Mouse (Mus musculus): ENCODE results near the gene Lpin3. TPM values are rescaled to one million over a fixed set of nuclear protein-coding genes. Genes with fewer than 3 reads are reported as not detected.

The Lpin3 gene
- polyA plus RNA-seq, 1 experiment from 2014 or later: 0.98 TPM

DNA sequence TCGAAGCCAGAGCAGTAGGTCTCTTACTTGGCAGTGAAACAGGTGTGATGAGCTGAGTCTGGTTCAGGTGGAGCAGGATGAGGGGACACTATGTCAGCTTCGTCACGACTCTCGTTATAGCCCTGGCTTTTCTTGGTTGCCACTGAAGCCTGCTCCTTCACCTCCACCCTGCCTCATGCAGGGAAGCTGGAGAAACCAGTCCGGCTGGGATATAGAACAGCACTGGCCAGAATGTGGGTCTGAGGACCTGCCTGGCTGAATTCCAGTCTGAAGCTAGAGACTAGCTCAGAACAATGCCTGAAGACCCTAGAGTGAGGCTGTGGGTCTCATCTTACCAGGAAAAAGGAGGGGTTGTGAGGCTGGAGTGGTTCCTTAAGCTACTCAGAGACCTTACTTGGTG lies 10.6 kb downstream of the Lpin3 start:
- Histone ChIP-seq H3K36me3 (no peaks in the 10 kb centered on the region), H3K4me2 (no peak overlapping the region), H3K4me1 (peaks cover 11% of the 10 kb centered on the region), H3K27ac (no peak overlapping the region), H3K9me3 (replicated peaks) (no peaks in the 10 kb centered on the region), H3K9ac (no peak overlapping the region), H3K4me3 (no peak overlapping the region), H3K27me3 (replicated peaks) (peaks cover 20% of the 10 kb centered on the region)
- WGBS (ENCODE audit: insufficient replicate concordance): 64% methylated on average over 5 of the region's 5 CpGs
- ATAC-seq: no peak

GRCm38 (mm10) chr2:160891697-160892096 lies 11.2 kb downstream of the Lpin3 start:
- no peak for ATAC-seq
- Histone ChIP-seq H3K4me2 (no peak overlapping the region), H3K4me1 (peaks cover 11% of the 10 kb centered on the region), H3K4me3 (no peak overlapping the region), H3K9me3 (replicated peaks) (no peaks in the 10 kb centered on the region), H3K36me3 (no peaks in the 10 kb centered on the region), H3K27me3 (replicated peaks) (peaks cover 20% of the 10 kb centered on the region), H3K9ac (no peak overlapping the region), H3K27ac (no peak overlapping the region)
- WGBS (ENCODE audit: insufficient replicate concordance): 70% methylated on average over 9 of the region's 9 CpGs

DNA sequence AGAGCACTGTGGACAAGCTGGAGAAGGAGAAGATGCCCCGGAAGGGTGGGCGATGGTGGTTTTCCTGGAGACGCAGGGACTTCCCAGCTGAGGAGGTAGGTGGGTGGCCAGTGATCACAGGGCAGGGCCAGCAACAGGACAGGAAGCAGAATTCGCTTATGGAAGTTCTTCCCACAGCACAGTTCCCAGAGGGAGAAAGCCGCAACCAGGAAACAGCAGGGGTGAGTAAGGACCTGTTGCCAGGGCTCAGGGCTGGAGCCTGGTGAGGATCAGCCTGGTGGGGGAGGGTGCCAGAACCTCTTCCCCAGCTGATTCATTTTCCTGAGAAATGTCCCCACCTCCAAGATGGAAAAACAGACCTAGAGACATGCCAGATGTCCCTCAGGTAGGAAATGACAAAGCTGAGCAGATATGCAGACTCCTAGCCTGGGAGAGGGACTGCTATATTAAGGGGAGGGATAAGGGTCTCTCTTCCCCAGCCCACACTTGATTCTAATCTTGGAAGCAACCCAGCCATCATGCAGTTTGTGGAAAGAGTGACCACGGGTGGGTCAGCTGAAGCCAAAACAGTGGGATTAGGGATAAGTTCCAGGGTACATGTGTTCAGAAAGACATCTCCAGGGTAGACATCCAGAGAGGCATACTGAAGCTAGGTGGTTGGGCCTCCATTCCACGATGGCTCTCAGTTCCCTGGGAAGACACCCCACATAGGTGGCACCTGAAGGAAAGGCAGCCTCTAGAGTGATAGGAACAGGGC lies 21.4 kb downstream of the Lpin3 start:
- Histone ChIP-seq H3K27ac (no peak overlapping the region), H3K9me3 (replicated peaks) (no peaks in the 10 kb centered on the region), H3K9ac (no peak overlapping the region), H3K4me2 (no peak overlapping the region), H3K27me3 (replicated peaks) (0 out of 2 replicates have a peak, but pooled peaks cover 3% of the 10 kb centered on the region), H3K4me1 (no peaks in the 10 kb centered on the region), H3K36me3 (no peaks in the 10 kb centered on the region), H3K4me3 (no peak overlapping the region)
- ATAC-seq: no peak
- 50% methylated on average over 7 of the region's 7 CpGs for WGBS (ENCODE audit: insufficient replicate concordance)

- Histone ChIP-seq H3K4me3 (no peak overlapping the region), H3K36me3 (no peaks in the 10 kb centered on the region), H3K9ac (no peak overlapping the region), H3K4me1 (no peaks in the 10 kb centered on the region), H3K27me3 (replicated peaks) (peaks cover 31% of the 10 kb centered on the region), H3K4me2 (no peak overlapping the region), H3K27ac (no peak overlapping the region), H3K9me3 (replicated peaks) (no peaks in the 10 kb centered on the region)
- no peak for ATAC-seq
- WGBS (ENCODE audit: insufficient replicate concordance): 82% methylated on average over 12 of the region's 12 CpGs
These were observed 24.8 kb downstream of the Lpin3 start for GRCm38 (mm10) chr2:160905301-160905700.

- Histone ChIP-seq H3K9ac (no peak overlapping the region), H3K27ac (no peak overlapping the region), H3K9me3 (replicated peaks) (no peaks in the 10 kb centered on the region), H3K4me2 (no peak overlapping the region), H3K36me3 (no peaks in the 10 kb centered on the region), H3K4me3 (no peak overlapping the region), H3K4me1 (no peaks in the 10 kb centered on the region), H3K27me3 (replicated peaks) (peaks cover 39% of the 10 kb centered on the region)
- WGBS (ENCODE audit: insufficient replicate concordance): 53% methylated on average over 5 of the region's 5 CpGs
- ATAC-seq: no peak
These were observed 25.6 kb downstream of the Lpin3 start for GRCm38 (mm10) chr2:160906101-160906500.

DNA sequence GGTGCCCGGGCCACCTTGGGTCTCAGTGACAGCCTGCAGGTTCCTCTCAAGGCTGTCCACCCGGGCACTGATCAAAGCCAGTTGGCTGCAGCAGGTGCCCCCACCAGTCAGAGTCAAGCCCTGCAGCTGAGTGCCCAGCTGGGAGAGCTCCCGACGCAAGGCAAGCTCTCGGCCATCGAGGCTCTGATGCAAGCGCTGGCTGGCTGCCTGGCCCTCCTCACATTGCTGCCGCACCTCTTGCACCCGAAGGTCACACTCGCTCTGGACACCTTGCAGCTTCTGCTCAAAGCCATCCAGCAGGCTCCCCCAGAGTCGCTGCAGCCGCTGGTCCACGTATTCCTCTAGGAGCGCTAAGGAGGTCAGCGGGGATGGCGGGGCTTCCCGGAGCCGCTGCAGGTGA lies 28.1 kb downstream of the Lpin3 start:
- Histone ChIP-seq H3K4me1 (0 out of 2 replicates have a peak, but pooled peaks cover 3% of the 10 kb centered on the region), H3K9ac (no peak overlapping the region), H3K36me3 (no peaks in the 10 kb centered on the region), H3K4me3 (no peak overlapping the region), H3K4me2 (no peak overlapping the region), H3K27me3 (replicated peaks) (peaks cover 61% of the 10 kb centered on the region), H3K27ac (no peak overlapping the region), H3K9me3 (replicated peaks) (no peaks in the 10 kb centered on the region)
- ATAC-seq: no peak
- WGBS (ENCODE audit: insufficient replicate concordance): 55% methylated on average over 18 of the region's 18 CpGs

- no peaks in the 10 kb centered on the region for H3K36me3 ChIP-seq
- no peak overlapping the region for H3K9ac ChIP-seq
- 0 out of 2 replicates have a peak, but pooled peaks cover 6% of the 10 kb centered on the region for H3K4me1 ChIP-seq
- ATAC-seq: no peak
- no peak overlapping the region for H3K4me3 ChIP-seq
- H3K9me3 ChIP-seq (replicated peaks): no peaks in the 10 kb centered on the region
- no peak overlapping the region for H3K4me2 ChIP-seq
- H3K27ac ChIP-seq: no peak overlapping the region
- H3K27me3 ChIP-seq (replicated peaks): peaks cover 81% of the 10 kb centered on the region
- 64% methylated on average over 5 of the region's 5 CpGs for WGBS (ENCODE audit: insufficient replicate concordance)
These were observed 30.2 kb downstream of the Lpin3 start for GRCm38 (mm10) chr2:160910633-160911032.

DNA sequence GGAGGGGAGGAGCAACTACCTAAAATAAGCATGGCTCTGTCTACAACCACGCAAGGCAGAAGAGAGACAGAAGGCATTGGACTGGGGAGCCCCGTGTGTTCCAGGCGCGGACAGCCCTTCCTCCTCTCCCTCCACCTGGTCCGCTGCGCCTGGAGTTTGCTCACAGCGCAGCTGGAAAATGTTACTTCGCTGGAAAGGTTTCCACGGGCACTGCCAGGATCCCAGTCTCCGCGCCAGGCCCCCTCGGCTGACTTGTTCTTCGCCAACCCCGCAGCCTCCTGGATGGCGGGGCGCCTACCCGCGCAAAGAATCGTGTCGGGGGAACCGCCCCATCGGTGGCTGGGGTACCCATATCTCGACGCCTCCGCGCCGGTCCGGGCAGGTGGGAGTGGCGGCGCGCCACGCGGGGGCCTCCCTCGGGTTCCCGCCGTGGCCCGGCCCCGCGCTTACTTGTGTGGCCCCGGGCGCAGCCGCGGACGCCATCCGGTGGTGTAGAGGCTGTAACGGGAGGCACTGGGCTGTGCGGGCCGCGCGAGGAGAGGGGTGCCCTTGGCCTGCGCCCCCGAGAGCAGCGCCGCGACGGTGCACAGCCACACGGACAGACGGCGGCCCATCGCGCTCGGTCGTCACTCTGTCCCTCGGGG lies 31.2 kb downstream of the Lpin3 start:
- ATAC-seq: no peak
- WGBS (ENCODE audit: insufficient replicate concordance): 3% methylated on average over 52 of the region's 64 CpGs
- peaks cover 85% of the 10 kb centered on the region for H3K27me3 ChIP-seq (replicated peaks)
- H3K4me3 ChIP-seq: peak overlapping the region; percentile 46
- no peaks in the 10 kb centered on the region for H3K9me3 ChIP-seq (replicated peaks)
- 0 out of 2 replicates have a peak, but pooled peaks cover 6% of the 10 kb centered on the region for H3K4me1 ChIP-seq
- H3K36me3 ChIP-seq: no peaks in the 10 kb centered on the region
- H3K9ac ChIP-seq: 0 out of 2 replicates have a peak overlapping the region, but pooled peaks have one; percentile 27
- H3K4me2 ChIP-seq: peak overlapping the region; percentile 65
- no peak overlapping the region for H3K27ac ChIP-seq

DNA sequence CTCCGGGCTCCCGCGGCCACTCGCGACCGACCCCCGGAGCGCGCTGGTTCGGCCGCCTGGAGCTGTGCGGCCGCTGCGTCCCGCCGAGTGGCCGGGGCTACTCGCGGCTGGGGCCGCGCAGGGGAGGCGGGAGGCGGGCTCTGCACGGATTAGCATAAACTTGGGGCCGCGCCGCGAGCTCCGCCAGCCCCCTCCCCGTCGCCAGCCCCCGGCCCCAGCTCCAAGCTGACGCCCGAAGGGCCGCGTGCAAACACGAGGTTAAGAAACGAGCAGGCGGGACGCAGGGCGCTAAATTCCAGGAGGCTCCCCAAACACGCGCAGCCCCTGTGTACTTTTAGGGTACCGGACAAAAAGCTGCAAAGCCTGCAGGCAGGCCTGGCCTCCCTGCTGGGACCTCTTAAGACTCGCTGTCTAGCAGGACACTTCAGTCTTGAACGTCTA lies 31.8 kb downstream of the Lpin3 start, which contains the start of gene Emilin3:
TSS of gene Emilin3 (minus strand) at position 98 of the 441 bp plus-strand sequence.
- Histone ChIP-seq H3K27ac (no peak within 1 kb of the TSS), H3K36me3 (no peaks in the 10 kb centered on the region), H3K4me3 (peak within 1 kb of the TSS; percentile 46), H3K27me3 (replicated peaks) (peaks cover 89% of the 10 kb centered on the region), H3K9me3 (replicated peaks) (no peaks in the 10 kb centered on the region), H3K4me1 (0 out of 2 replicates have a peak, but pooled peaks cover 6% of the 10 kb centered on the region), H3K4me2 (peak within 1 kb of the TSS; percentile 65), H3K9ac (0 out of 2 replicates have a peak within 1 kb of the TSS, but pooled peaks have one; percentile 27)
- ATAC-seq: no peak
- under 1% methylated on average over 45 of the region's 46 CpGs for WGBS (ENCODE audit: insufficient replicate concordance)

DNA sequence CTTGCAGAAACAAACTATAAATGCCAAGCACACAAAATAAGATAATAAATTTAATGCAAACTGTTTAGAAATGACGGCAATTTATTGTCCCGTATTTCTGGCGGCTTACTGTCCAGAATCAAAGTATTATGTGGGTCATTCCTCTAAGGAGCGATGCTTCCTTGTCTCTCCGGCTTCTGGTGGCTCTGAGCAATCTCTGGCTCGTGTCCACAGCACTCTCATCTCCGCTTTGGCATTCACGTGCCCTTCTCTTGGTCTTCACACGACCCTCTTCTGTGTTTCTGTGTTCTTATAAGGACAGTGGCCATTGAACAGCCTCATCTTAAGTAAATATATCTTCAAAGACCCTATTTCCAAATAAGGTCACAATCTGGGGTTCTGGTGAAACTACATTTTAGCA lies 34.2 kb downstream of the Lpin3 start:
- no peak overlapping the region for H3K27ac ChIP-seq
- no peak overlapping the region for H3K4me2 ChIP-seq
- ATAC-seq: no peak
- no peaks in the 10 kb centered on the region for H3K9me3 ChIP-seq (replicated peaks)
- H3K9ac ChIP-seq: no peak overlapping the region
- H3K27me3 ChIP-seq (replicated peaks): peaks cover 70% of the 10 kb centered on the region
- no peak overlapping the region for H3K4me3 ChIP-seq
- H3K4me1 ChIP-seq: 0 out of 2 replicates have a peak, but pooled peaks cover 6% of the 10 kb centered on the region
- WGBS (ENCODE audit: insufficient replicate concordance): 69% methylated on average over 9 of the region's 9 CpGs
- H3K36me3 ChIP-seq: no peaks in the 10 kb centered on the region

DNA sequence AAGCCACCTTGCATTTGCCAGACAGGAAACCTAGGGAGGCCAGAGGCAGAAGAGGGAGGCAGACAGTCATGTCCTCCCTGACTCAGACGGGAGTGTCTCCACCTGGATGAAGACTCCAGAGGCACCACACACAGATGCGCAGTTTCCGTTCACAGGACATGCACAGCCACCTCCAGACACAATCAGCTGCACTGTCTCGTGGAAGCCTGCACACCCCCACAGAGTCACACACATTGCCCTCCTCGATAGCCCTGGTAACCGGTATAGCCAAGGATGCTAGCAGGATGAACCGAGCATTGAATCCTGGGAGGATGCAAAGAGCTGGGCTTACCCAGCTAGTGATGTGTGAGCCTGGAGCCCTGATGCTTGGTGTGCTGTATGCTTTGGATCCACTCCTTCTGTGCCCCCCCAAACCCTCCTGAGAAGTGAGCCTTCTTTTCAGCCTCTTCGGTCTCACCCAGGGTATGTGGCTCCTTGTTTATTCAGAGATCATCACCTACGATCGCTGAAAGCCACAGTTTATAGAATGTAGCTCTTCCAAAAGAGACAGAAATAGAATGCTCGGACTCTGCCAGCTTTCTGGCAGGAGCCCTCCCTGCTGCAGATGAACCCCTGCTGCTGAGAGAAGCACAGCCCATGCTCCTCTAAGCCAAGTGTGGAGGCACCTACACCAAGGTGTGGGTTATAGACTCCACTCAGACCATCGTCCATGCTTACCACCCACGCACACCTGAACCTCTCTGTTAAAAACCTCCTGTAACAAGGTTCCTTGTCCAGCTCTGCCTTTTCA lies 35.5 kb downstream of the Lpin3 start:
- Histone ChIP-seq H3K9me3 (replicated peaks) (no peaks in the 10 kb centered on the region), H3K4me2 (no peak overlapping the region), H3K4me3 (no peak overlapping the region), H3K9ac (no peak overlapping the region), H3K4me1 (0 out of 2 replicates have a peak, but pooled peaks cover 6% of the 10 kb centered on the region), H3K27me3 (replicated peaks) (peaks cover 63% of the 10 kb centered on the region), H3K36me3 (no peaks in the 10 kb centered on the region), H3K27ac (no peak overlapping the region)
- 68% methylated on average over 13 of the region's 13 CpGs for WGBS (ENCODE audit: insufficient replicate concordance)
- no peak for ATAC-seq
